Mouse (Mus musculus) adrenal gland, adult 2 months (tissue): ENCODE results near the gene Catsperz. TPM values are rescaled to one million over a fixed set of nuclear protein-coding genes. Genes with fewer than 3 reads are reported as not detected.

ENCODE experiments used
- DNase-seq: peaks from one replicate; pipeline ENCODE4 v3.0.0; 2021
- polyA plus RNA-seq: library from polyadenylated mRNA; depleted of rRNA; stranded (reverse); fragments of >200 nt; gene quantifications from 2 replicates; pipeline ENCODE4 v1.2.3, GENCODE M21; 2012
- total RNA-seq, 2 experiments: library from RNA; stranded (reverse); gene quantifications; 2 replicates each; pipeline ENCODE4 v1.2.3; 2021

Gene Catsperz
- total and polyA plus RNA-seq, 3 experiments = 0.58 TPM; not detected in 2

DNA sequence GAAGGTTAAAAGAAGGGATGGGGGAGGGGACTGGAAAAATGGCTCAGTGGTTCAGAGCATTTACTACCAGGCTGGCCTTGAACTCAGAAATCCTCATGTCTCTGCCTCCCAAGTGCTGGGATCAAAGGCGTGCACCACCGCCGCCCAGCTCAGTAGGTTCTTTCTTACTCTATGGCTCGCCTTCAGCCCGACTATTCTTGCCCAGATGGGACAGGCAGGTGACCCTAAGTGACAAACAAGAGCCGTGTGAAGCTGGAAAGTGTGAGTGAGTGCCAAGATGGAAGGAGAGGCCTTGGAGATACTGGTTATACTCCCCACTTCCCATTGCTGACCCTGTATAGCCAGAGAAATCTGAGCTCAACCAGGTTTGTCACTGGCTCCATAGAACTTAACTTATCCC lies 18.5 kb upstream of the Catsperz start:
- DNase-seq = no peak

DNA sequence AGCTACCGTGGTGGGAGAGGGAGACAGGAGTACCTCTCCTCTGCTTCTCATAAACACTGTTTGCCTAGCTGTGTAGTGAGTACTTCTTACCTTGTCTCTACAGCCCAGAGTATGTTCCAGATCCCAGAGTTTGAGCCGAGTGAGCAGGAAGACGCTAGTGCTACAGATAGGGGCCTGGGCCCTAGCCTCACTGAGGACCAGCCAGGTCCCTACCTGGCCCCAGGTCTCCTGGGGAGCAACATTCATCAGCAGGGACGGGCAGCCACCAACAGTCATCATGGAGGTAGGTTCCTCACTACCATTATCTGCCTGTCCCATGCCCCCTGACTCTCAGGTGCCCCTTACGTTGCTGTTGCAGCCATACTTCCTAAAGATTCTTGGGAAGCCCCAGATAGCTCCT lies 17.6 kb upstream of the Catsperz start:
- no peak for DNase-seq

DNA sequence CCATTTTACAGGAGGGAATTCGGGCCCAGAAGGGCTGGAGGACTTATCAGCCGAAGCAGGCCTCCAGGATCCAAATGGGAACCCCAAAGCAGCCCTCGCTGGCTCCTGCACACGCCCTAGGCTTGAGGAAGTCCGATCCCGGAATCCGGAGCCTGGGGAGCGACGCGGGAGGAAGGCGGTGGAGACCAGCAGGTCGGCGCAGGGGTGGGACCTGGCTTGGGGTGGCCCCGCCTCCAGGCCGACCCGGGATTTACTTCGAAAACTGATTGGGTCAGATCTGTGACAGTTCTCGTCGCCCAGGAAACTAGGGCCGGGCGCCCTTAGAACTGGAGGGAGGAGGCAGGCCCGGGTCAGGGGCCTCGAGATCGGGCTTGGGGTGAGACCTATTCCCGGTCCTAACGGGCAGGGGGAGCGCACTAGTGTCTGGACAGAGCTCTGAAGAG lies 17.1 kb upstream of the Catsperz start, which contains the start of gene Gpr137:
Gpr137 (minus strand) TSS at position 232 of the 443 bp plus-strand sequence.
- DNase-seq = peak; percentile 98

DNA sequence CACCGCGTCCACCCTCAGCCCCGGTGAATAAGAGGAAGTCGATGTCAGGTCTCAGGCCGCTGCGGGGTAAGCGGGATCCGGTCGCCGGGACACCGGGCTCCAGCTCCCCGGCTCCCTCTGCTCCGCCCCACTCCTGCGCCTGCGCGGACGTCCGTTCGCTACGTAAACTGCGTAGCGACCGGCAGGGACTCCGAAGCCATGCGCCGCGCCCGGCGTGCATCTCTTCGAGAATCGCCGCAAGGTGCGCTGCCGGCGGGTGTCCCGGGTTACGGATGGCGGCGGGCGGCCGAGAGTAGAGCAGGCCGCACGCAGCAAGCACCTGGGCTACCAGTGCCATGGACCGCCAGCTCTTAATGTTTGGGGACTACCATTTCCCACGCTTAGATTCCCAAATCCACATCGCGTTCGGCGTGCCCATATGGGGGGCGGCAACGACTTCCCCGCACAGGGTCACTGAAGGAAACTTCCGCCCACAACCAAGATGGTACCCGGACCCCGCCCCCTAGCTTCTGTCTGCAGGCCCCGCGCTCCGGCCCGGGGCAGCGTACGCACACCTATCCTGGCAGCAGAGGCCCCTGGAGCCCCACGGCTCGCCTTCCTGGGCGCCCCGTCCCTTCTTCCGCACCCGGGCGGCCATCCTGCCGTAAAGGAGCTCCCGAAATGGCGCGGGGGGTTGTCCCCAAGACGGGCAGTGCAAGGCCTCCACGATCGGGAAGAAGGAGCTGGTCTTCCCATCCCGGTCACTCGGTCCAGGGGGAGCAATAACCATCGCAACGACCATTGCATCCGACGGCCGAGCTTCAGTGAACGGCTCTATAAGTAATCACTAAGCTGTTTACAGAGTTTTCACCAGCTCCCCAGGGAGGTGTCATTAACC lies 16.4 kb upstream of the Catsperz start, which contains the start of gene Bad:
Bad (plus strand) TSS at position 490 of the 877 bp plus-strand sequence.
- DNase-seq = peak; percentile 96

DNA sequence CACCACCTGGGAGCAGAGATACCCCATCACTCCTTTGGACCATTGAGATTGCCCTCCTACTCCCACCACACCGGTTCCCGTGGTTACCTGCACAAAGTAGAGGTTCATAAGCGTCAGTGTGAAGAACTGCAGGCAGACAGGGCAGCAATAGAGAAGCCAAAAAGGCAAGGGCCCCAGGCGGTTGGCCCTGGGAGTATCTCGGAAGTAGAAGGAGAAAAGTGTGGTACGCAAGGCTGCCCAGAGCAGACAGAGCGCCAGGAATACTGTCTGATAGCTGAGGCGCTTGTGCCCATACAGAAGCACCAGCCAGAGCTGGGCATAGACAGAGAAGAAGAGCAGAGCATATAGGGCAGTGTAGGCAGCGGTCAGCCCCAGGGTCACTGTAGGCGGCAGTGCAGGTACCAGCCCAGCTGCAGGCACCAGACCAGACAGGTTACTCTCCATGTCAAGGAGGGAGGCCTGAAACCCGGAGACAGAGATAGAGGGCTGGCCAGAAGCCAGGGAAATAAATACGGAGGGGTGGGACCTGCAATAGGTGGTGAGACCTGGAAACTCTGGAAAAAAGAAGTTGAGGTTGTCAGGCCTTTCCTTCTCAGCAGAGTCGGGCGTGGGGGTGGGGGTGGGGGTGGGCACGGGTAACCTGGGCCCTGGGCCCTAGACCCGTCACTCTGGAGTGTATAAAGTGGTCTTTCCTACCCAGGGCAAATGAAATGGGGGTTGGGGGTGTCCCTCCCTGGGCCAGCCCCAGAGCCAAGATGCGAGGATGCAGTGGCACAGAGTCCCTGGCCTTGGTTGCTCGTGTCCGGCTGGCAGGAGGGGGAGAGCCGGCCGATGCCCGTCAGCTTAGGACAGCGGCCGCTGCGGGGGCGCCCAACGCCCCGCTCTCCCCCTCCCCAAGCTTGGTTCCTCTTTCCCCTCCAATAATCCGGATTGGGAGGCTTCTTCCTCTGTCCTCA lies 15.5 kb upstream of the Catsperz start:
- DNase-seq = peak; percentile 29

DNA sequence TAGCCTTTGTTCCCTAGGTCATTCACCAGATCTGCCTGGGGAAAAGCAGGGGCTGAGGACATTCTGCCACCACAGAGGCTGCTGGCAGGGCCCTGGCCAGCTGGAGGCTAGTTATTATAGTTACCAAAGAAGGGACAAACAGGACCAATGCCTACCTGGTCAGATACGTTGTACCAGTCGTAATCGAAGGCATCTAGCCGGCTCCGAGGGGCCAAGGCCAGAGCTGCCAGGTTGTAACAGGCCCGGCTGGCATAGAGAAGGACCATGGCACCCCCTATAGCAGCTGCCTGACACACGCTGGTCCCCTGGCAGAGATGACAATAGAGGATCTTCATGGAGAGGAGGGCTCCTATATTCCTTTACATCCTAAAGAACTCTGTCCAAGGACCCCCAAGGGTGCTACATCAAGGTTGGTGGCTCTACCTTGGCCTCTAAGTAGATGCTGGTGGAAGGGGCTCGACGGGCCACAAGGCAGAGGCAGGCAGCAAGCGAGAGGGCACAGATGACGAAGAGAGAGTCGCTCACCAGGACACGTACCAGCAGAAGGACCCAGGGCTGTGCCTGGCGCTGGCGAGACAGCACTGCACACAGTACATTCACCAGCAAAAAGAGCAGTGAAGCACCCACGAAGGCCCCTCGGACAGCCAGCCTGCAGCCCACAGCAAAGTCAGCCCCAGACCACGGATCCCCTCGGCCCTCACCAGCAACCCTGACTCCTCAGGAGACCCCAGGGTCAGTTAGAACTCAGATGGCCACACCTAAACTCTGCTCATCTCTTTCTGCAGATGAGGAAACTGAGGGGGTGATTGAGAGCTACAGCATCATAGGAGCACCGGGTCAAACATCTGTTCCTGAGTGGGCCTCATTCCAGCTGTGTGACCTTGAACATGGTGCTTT lies 14.2 kb upstream of the Catsperz start:
- DNase-seq = no peak

DNA sequence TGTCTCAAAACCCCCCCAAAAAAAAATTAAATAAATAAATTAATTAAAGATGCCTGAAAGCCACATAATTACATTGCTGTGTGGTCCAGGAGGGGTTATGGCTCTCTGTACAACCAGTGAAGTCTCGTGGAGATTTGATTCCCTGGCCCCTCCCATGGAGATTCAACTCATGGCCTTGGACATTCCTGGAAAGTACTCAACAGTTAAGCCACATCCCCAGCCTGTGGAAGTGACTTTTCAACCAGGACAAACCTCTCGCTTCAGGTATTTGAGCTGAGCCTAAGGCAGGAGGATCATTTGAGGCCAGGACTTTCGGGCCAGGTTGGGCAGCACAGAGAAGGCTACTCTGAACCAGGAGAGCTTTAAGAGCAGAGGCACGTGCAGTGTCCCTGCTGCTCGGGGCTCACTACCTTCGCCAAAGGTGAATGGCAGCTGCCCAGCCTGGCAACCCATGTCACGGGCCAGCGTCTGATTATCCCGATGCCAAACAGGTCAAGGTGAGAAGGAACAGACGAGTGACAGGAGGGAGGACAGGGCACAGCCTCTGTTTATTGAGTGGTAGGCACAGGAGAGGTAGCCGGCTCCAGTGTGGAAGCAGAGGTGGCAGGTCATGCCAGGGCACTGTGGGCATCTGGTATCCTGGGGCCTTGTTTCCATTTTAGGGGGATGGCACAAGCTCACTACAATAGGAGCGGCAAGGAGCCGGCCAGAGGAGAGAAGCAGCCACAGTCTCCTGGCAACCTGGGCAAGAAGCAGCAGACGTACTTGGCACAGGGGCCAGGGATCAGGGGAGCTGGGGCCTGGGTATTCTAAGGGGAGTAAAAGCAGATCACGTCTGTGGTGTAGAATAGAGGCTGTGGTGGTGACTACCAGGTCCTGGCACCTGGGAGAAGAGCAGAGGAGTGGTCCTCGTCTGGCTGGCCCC lies 12.6 kb upstream of the Catsperz start:
- DNase-seq = peak; percentile 38

DNA sequence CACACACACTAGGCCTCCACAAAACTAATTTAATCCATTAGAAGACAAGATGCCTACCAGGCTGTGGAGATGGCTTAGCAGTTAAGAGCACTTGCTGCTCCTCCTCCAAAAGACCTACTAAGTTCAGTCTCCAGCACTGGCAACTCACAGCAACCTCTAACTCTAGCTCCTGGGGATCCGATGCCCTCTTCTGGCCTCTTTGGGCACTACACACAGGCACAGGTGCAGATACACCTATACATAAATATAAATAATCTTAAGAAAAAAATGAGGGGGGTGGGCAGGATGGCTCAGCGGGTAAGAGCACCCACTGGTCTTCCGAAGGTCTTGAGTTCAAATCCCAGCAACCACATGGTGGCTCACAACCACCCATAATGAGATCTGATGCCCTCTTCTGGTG lies 11.1 kb upstream of the Catsperz start:
- no peak for DNase-seq

DNA sequence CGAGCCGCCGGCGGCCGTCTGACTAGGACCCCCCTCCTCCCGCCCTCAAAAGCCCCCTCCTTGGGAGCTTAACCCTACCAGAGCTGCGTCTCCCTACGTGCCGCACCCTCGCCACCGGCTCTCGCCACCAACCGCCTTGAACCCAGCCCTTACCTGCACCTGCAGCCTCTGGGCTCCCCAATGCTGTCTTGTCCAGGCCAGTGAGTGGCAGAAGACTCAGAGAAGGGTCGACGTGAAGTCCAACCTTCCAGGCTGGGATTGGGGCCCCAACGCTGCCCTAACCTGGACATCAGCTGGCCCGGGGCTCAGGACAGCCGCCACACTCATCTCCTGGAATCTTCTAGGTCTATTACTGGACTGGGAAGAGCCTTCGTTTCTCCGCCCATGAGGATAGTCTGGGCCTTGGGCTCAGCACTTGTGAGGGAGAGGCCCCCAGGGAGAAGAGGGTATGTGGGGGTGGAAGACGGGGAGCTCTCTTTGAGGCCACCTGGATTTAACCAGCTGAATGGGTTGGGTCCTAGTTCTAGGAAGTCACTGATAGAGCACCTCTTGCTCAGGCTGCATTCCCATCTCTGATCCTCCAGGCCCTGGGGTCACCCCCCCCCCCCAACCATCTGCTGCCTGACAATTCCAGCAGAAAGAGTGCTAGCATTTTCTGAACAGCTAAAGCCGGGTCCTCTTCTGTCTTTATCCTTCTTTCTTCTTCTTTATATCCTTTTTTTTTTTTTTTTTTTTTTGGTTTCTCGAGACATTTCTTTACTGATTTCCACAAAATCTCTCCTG lies 9.2 kb upstream of the Catsperz start, which contains the start of gene Kcnk4:
Kcnk4 (minus strand) TSS at position 321 of the 783 bp plus-strand sequence.
- DNase-seq = no peak

DNA sequence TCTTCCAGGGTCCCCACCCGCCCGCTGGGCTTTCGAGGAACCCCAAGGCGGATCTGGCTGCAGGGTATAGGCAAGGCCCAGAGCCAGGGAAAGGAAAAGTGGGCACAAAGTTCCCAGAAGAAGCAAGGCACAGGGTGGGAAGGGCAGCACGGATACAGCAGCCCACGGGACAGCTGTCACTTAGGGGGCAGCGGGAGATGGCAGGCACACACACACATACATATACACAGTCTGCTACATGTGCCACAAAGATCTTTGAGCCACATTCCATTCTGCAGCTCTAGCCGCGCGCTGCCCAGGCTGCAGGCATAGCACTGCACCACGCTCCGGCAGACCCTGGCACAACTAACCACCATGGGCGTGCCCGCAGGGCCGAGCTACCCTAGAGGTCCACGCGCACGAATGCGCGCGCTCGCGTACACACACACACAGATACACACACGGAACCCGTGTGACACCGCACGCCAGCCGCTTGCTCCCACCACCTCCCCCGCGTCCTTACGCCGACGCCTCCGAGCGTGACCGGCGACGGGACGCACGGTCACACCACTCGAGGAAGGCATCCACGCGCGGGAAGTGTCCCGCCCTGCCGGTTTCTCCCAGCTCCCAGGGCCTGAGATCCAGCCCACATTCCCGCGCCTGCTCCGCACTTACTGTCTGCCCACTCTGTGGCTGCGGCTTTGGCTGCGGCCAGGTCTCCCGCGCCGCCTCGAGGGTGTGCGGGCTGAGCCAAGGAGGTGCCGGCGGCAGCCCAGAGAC lies 8.4 kb upstream of the Catsperz start:
- peak; percentile 32 for DNase-seq

DNA sequence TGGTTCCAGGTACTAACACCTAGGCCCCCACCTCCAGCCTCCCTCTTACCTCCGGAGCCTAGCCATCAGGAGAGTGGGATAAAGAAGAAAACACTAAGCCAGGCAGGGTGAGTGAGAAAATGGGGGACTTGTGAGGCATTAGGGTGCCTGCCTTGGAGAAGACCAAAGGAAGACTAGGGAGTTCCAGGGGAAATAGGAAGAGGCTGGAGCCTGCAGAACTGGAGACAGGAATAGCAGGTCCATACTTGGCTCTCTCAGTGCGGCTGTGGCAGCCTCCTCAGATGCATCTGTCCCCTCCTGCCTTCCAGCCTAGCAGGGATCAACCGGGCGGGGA lies 7.9 kb upstream of the Catsperz start:
- no peak for DNase-seq

DNA sequence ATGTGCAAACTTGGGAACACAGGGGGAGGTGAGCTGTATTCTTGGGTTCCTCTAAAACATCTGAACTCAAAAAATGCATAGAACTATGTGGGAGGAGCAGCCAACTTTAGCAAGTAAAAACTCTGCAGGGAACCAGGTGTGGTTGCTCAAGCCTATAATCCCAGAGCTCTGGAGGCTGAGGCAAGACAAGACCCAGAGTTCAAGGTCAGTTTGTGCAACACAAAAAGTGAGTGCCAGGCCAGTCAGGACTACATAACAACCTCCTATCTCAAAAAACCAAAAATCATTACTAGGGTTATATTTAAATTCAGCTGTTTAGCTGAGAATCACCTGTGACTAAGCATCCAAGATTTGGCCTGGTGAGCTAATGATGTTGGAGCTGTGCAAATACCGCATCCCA lies 6.8 kb upstream of the Catsperz start:
- no peak for DNase-seq

DNA sequence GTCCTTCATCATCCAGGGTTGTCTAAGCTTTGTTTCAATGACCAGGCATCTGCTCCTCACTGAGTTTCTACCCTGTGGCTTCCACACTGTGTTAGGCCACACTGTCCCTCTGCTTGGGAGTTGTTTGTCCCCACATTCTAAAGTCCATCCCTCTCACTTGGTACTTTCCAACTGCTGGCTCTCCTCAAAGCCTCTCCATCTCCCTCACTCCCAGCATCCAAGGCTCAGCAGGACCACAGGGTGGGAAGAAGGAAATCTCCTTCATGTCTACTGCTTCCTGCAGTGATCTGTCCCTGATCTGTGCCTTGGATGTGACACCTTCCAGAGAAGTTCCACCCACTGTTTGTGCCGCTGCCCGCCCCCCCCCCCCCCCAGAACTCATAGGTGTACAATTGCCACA lies 5.8 kb upstream of the Catsperz start:
- DNase-seq = no peak

DNA sequence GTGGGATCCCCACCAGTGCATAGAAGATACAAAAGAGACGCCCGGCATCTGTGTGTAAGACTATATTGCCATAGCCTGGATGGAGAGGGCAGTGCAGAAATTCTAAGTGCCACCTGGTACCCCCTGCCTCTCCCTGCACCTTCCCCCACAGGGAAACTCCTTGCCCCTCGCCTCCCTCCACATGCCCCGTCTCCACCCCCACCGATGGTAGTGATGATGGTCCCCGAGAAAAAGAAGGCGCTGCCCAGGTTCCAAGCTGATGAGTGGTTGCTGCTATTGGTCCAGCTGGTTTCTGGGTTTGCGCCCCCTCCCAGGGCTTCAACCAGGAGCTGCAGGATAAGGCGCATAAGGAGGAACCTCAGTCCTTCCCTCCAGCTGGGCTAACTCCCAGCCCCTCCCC lies 2.9 kb upstream of the Catsperz start:
- DNase-seq = no peak

DNA sequence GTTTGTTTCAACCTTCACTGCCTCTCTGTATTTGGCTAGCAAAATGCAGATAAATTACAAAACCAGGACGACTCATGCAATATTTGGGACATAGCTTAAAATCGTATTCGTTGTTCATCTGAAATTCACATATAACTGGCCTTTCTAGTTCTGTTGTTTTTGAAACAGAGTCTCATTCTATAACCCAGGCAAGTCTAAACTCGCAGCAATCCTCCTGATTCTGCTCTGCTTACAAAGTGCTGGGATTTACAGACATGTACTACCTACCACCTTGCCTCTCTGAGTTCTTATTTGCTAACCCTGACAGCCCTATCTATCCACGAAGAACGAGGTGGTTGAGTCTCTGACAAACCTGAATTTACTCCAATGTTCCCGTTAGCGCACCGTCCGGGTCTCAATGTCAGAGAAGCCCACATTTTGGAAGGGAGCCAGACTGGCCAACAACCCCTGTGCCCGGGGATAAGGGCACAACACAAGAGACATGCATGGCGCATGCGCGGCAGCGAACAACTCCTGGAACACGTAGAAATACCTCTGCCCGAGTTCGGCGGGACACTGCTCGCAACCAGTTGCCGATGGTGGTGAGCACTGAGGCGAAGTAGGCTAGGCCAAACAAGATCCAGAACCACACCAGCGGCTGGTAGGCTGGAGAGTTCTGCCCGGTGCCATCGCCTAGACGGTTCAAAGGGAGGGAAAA lies 1.5 kb upstream of the Catsperz start:
- peak; percentile 48 for DNase-seq

DNA sequence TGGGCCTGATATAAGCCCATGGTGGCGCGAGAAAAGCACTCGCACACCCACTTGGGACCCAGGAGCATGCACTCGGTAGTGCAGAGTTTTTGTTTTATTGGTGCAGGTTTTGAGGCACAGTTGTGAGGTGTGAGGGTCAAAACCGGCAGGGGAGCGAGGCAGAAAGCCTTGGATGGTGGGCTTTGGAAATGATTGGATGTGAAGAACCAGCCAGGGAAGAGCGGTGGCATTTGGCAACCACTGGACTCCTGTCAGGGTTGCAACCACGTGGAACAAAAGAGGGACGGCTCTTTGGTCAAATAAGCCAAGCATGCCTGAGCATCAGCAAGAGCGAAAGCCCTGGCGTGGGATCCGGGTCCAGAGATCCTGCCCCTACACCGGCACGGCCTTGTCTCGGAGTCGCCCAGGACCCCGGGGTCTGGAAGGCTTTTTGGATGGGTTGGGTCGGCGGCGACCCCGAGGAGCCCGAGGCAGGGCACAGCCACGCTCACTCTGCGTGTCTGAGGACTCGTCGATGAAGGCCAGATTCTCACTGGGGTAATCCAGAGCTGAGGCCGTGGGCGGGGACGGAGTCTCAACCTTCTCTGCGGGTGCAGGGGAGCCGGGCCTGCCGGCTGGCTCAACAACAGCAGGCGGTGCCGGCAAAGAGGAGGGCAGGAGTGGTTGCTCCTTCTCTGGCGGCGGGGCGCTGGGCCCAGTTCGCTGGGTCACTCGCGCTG lies 590 bp upstream of the Catsperz start:
- peak; percentile 9 for DNase-seq
